Mouse (Mus musculus) G1E (cell line): ENCODE measurements around the gene Wap. TPM values are rescaled to one million over a fixed set of nuclear protein-coding genes. Genes with fewer than 3 reads are reported as not detected.

ENCODE experiments used
- ATAC-seq: 2 replicates; pipeline ENCODE4 v1.8.0; 2016; ENCODE audit warnings: mild to moderate bottlenecking; ENCODE audit not compliant: insufficient number of reproducible peaks, poor library complexity, low FRiP score, severe bottlenecking; ENCODE audit errors: extremely low read depth
- DNase-seq: peaks from one replicate; pipeline ENCODE4 v3.0.0; 2012; ENCODE audit warnings: low spot score
- H3K27me3 ChIP-seq: 2 replicates; pipeline ENCODE4 v1.6.1; 2012; ENCODE audit warnings: mild to moderate bottlenecking, low read length, inconsistent platforms; ENCODE audit not compliant: insufficient read depth
- H3K36me3 ChIP-seq: replicated peaks from 2 replicates; pipeline ENCODE3; 2012; ENCODE audit warnings: mild to moderate bottlenecking, inconsistent platforms
- H3K4me1 ChIP-seq: 2 replicates; pipeline ENCODE4 v1.6.1; 2012; ENCODE audit warnings: low read depth, low read length, inconsistent platforms, mixed read lengths; ENCODE audit not compliant: insufficient read depth
- H3K4me3 ChIP-seq: 2 replicates; pipeline ENCODE4 v1.5.1; 2012; ENCODE audit warnings: low read depth, mild to moderate bottlenecking, inconsistent platforms, low read length, moderate library complexity, mixed read lengths
- H3K9me3 ChIP-seq: replicated peaks from 2 replicates; pipeline ENCODE4 v1.6.1; 2012; ENCODE audit warnings: inconsistent platforms
- CTCF ChIP-seq: IDR thresholded peaks from 2 replicates; pipeline ENCODE4 v1.5.1; 2012; ENCODE audit warnings: low read depth, low read length, inconsistent platforms, mixed read lengths
- GATA1 ChIP-seq: IDR thresholded peaks from 2 replicates; pipeline ENCODE4 v1.6.1; 2012; ENCODE audit warnings: borderline replicate concordance, low read length, inconsistent platforms, mixed read lengths
- GATA2 ChIP-seq: IDR thresholded peaks from 2 replicates; pipeline ENCODE4 v1.6.1; 2012; ENCODE audit warnings: low read depth, low read length, inconsistent platforms, borderline replicate concordance
- POLR2AphosphoS5 ChIP-seq: IDR thresholded peaks from 2 replicates; pipeline ENCODE4 v1.6.1; 2012; ENCODE audit warnings: low read depth, low read length, inconsistent platforms; ENCODE audit not compliant: insufficient replicate concordance
- TAL1 ChIP-seq: conservative IDR thresholded peaks from 2 replicates; pipeline ENCODE4 v1.6.1; 2012; ENCODE audit warnings: low read depth, low read length, inconsistent platforms, mixed read lengths
- polyA plus RNA-seq: library from polyadenylated mRNA; stranded (reverse); fragments of >175 nt; gene quantifications from 2 replicates; pipeline ENCODE4 v1.2.3, GENCODE M21; 2012
- total RNA-seq, 2 experiments: library from RNA; stranded (forward) in 1 of 2; stranded (reverse) in 1 of 2; fragments of 200-1000 nt in 1 of 2; fragments of >200 nt in 1 of 2; fragmentation: Nextera tagmentation in 1 of 2; gene quantifications; 2 replicates each; pipeline ENCODE4 v1.2.3; 2014 to 2017

The Wap gene
- total and polyA plus RNA-seq, 3 experiments, result not detected

DNA sequence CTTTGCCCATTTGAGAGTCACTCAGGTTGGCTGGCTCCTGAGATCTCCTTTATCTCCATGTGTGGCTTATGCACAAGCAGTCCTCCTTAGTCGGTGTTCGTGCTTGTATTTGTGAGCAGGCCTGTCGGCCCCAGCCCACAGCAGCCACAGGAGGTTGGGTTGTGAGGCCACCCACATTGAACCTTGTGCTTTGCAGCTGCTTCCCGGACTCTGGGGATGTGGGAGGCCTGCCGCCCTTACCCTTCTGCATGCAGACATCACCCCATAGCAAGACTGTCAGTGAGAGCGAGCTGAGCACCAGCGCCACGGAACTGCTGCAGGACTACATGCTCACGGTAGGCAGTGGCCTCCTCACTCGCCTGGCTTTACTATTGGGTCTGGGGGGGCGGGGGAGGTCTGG lies 45.0 kb downstream of the Wap start:
- Histone ChIP-seq H3K9me3 (no peaks in the 10 kb centered on the region), H3K36me3 (peaks cover 100% of the 10 kb centered on the region), H3K4me1 (peaks cover 40% of the 10 kb centered on the region), H3K27me3 (no peaks in the 10 kb centered on the region), H3K4me3 (no peak overlapping the region)
- no peak for ATAC-seq
- TF ChIP-seq TAL1 (no peak), CTCF (no peak), POLR2AphosphoS5 (no peak), GATA1 (no peak), GATA2 (no peak)
- no peak for DNase-seq

DNA sequence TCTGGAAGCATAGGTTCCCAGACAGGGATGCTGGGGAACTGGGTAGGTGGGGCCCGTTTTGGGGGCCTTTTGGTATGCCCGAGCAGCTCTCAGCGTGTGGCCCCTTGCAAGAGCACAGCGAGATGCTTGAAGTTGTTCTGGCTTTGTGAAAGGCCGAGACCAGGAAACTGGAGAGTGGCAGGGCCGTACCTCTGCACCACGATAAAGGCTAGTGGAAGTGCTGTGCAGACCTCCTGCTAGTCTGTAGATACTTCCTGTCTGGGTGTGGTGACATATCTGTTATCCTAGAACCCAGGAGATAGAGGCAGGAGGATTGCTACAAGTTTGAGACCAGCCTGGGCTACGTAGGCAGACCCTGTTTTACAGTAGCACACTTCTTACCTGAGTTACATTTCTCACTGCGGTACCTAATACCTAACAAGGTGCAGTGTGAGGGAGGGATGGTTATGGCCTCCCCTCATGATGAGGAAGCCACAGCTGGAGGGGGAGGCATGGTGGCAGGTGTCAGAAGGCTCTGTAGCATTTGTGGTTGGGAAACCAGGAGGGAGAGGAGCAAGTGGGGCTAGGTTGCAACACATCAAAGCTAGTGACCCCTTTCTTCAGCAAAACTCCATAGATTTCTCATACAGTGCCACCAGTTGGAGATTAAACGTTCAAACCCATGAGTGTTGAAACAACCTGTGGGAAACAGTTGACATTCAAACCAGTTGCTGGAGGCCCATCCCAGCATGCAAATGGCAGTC lies 47.3 kb downstream of the Wap start:
- Histone ChIP-seq H3K27me3 (no peaks in the 10 kb centered on the region), H3K4me3 (no peak overlapping the region), H3K4me1 (peaks cover 38% of the 10 kb centered on the region), H3K36me3 (peaks cover 96% of the 10 kb centered on the region), H3K9me3 (no peaks in the 10 kb centered on the region)
- ATAC-seq (no peak), DNase-seq (no peak)
- TF ChIP-seq GATA2 (no peak), CTCF (no peak), TAL1 (no peak), GATA1 (no peak), POLR2AphosphoS5 (no peak)

DNA sequence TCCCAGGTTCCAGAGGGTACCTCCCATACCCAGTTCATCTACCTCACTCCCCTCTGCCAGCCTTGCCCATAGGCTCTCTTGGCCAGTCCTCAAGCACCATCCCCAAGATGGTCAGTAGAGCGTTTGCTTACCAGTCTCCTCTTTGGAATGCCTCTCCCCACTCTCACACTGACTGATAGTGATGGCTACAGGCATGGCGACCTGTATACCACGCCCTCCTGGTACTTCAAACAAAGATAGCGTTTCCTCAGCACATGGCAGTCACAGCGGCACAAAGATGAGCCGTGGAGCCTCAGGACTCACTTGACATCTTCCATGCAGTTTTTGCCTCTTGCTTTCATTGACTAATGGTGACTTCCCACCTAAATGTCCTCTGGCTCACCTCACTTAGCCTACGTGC lies 48.6 kb downstream of the Wap start:
- ATAC-seq, result no peak
- peaks cover 42% of the 10 kb centered on the region for H3K4me1 ChIP-seq

DNA sequence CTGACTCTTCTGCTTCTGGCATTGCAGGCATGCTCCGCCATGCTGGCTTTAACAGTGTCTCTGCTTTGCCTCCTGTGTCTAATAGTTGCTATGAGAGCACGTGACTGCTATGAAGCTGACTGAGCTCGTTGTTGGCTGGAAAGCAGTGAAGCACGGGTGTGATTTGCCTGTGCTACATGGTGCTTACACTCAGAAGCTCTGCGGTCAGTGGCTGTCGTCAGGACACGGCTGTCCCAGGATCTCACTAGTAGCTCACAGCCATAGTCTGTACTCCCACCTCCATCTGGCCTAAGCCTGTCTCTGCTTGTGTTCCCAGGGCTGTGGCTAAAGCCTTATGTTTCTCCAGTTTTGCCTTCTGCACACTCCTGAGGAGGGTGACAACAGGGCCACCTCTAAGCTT lies 50.1 kb downstream of the Wap start:
- no peak for ATAC-seq
- DNase-seq, result no peak
- Histone ChIP-seq H3K9me3 (no peaks in the 10 kb centered on the region), H3K27me3 (no peaks in the 10 kb centered on the region), H3K36me3 (peaks cover 96% of the 10 kb centered on the region), H3K4me1 (peaks cover 30% of the 10 kb centered on the region), H3K4me3 (no peak overlapping the region)
- TF ChIP-seq GATA2 (no peak), TAL1 (no peak), GATA1 (no peak), POLR2AphosphoS5 (no peak), CTCF (no peak)

More for the DNA sequence above, 48.6 kb downstream of the Wap start:
- no peak for DNase-seq
- H3K27me3 ChIP-seq, result no peaks in the 10 kb centered on the region
- no peaks in the 10 kb centered on the region for H3K9me3 ChIP-seq
- H3K4me3 ChIP-seq, result no peak overlapping the region
- peaks cover 96% of the 10 kb centered on the region for H3K36me3 ChIP-seq
- TF ChIP-seq GATA2, result no peak

DNA sequence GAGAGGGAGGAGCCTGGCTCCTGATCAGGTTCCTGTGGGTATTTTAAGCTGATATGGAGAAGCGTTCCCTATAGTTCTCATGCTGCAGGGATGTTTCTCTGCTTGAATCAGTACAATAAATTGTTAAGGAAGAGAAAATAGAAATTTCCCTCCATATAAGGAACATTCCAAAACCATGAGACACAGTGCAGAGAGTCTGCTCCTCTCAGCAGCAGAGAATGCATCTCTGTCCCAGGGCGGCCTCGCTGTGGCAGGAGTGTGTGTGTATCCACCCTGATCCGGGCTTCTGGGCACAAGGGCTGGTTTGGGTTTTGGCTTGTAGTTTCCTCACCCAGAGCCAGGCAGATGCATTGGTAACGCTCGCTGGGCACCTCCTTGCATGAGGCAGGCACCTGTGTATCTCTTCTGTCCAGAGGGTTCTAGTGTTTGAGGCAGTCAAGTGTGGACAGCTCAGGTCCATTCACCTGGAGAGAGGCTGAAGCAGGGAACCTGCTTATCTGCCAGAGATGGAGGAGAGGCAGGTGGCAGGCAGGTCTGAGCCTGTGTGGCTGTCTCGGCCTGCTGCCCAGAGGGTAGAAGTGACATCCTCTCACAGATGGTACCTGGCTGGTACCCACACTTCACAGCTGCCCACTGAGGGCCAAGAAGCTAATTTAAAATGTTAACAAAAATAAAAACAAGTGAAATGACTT lies 51.0 kb downstream of the Wap start:
- ATAC-seq (no peak), DNase-seq (no peak)
- peaks cover 93% of the 10 kb centered on the region for H3K36me3 ChIP-seq
- no peaks in the 10 kb centered on the region for H3K27me3 ChIP-seq
- H3K9me3 ChIP-seq, result no peaks in the 10 kb centered on the region
- H3K4me3 ChIP-seq, result no peak overlapping the region
- TF ChIP-seq CTCF (no peak), GATA1 (no peak), TAL1 (no peak), POLR2AphosphoS5 (no peak), GATA2 (no peak)
- H3K4me1 ChIP-seq, result peaks cover 26% of the 10 kb centered on the region

DNA sequence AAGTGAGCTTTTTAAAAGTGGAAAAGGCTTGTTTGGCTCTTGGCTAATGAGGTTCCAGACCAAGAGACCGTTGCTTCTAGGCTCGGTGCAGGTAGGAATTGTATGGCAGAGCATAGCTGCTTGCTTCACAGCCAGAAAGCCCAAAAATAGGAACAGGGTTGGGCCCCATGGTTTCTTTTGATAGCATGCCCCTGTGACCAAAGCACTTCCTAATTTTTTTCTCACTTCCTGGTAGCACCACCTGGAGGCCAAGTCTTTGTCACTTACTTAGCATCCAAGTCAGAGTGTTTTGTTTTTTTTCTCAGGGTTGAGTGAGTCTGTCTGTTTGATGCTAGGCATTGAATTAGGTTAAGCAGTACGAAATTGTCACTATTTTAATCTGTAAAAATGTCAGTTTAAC lies 51.8 kb downstream of the Wap start:
- Histone ChIP-seq H3K4me3 (no peak overlapping the region), H3K9me3 (no peaks in the 10 kb centered on the region), H3K36me3 (peaks cover 88% of the 10 kb centered on the region), H3K27me3 (no peaks in the 10 kb centered on the region), H3K4me1 (peaks cover 26% of the 10 kb centered on the region)
- TF ChIP-seq GATA2 (no peak), CTCF (no peak), TAL1 (no peak), GATA1 (no peak), POLR2AphosphoS5 (no peak)
- DNase-seq, result no peak
- ATAC-seq, result no peak
